Mouse (Mus musculus) ES-E14 (cell line): ENCODE data around the gene Etv5.

Experiments used
- CHD2 ChIP-seq: IDR thresholded peaks from 2 replicates; pipeline ENCODE4 v1.6.1; 2014; ENCODE audit warnings: mild to moderate bottlenecking, low read depth, low read length, inconsistent platforms
- HCFC1 ChIP-seq: IDR thresholded peaks from 2 replicates; pipeline ENCODE4 v1.6.1; 2012; ENCODE audit warnings: low read length, inconsistent platforms, borderline replicate concordance; ENCODE audit not compliant: insufficient read depth
- MAFK ChIP-seq: IDR thresholded peaks from 2 replicates; pipeline ENCODE4 v1.6.1; 2014; ENCODE audit warnings: mild to moderate bottlenecking, low read depth, low read length, inconsistent platforms; ENCODE audit not compliant: insufficient read depth
- ZC3H11A ChIP-seq: IDR thresholded peaks from 2 replicates; pipeline ENCODE4 v1.6.1; 2012; ENCODE audit warnings: low read depth, mild to moderate bottlenecking, inconsistent platforms, low read length, borderline replicate concordance
- ZNF384 ChIP-seq: IDR thresholded peaks from 2 replicates; pipeline ENCODE4 v1.6.1; 2012; ENCODE audit warnings: low read depth, low read length, inconsistent platforms

DNA sequence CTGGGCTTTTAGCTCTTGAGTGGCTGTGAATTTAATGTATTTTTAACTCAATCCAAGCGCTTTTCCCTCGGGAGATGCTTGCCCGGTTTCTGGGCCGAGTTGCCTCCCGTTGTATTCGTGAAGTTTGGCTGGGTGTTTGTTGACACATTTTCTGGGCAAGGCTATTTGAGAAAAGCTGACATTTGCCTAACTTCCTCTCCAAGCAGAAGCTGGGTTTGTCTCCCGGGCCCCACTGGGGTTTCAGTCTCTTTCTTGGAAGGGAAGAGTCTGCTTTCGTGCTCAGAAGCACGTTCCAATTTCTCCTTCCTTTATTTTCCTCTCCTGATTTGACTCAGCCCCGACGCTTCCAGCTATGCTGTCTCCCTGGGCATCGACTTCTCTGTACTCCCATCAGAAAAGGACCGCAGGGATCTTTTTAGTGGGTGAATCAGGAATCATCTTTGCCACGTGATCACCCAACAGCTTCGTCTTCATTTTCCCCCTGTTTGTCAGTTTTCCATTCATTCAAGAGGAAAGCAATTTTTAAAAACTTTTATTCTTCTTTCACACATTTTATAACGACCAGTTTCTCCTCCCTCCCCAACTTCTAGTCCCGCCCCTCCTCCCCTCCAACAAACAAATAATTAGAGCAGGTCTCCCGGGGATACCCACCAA, 80.7 kb downstream of the Etv5 start:
- TF ChIP-seq MAFK, result no peak
- no peak for TF ChIP-seq HCFC1
- TF ChIP-seq CHD2, result no peak
- TF ChIP-seq ZC3H11A, result no peak
- no peak for TF ChIP-seq ZNF384
